Mouse (Mus musculus) duodenum, adult 2 months (tissue): ENCODE results near the gene Paqr4. TPM values are rescaled to one million over a fixed set of nuclear protein-coding genes. Genes with fewer than 3 reads are reported as not detected.

Experiments
- polyA plus RNA-seq: library from polyadenylated mRNA; depleted of rRNA; stranded (reverse); fragments of >200 nt; gene quantifications from 2 replicates; pipeline ENCODE4 v1.2.3, GENCODE M21; 2012; ENCODE audit warnings: low replicate concordance; rRNA removed

Paqr4 gene
- polyA plus RNA-seq, result 144 and 151 TPM in 2 replicates

GRCm38 (mm10) chr17:23740598-23741021 lies at the start of gene Paqr4:
Gene Paqr4, minus strand, starts transcription at chr17:23740867.

GRCm38 (mm10) chr17:23785561-23786471 lies 45.1 kb upstream of the Paqr4 start, which contains the start of gene Flywch2:
Gene Flywch2, minus strand, starts transcription at chr17:23786081.

GRCm38 (mm10) chr17:23771284-23772218 lies 30.9 kb upstream of the Paqr4 start, which contains the start of gene Flywch1:
Gene Flywch1, minus strand, starts transcription at chr17:23771602.

GRCm38 (mm10) chr17:23745301-23746251 lies 4.9 kb upstream of the Paqr4 start, which contains the start of gene Kremen2:
Gene Kremen2, minus strand, starts transcription at chr17:23745833.

GRCm38 (mm10) chr17:23725999-23726757 lies 14.5 kb downstream of the Paqr4 start, which contains the start of gene Pkmyt1:
Gene Pkmyt1, plus strand, starts transcription at chr17:23726336.

GRCm38 (mm10) chr17:23722376-23723125 lies 18.1 kb downstream of the Paqr4 start, which contains the start of gene 1520401A03Rik:
Gene 1520401A03Rik, minus strand, starts transcription at chr17:23722783.

Other genes starting within 250 kb of the Paqr4 start
- gene Zfp213, start 176.6 kb downstream of the Paqr4 start, polyA plus RNA-seq, result 12.0 and 13.1 TPM in 2 replicates
- 6.5 and 13.2 TPM in 2 replicates for gene Zfp13, start 141.4 kb downstream of the Paqr4 start, polyA plus RNA-seq
- gene Zscan10, start 140.0 kb downstream of the Paqr4 start, polyA plus RNA-seq, result not detected in 2 replicates
- gene Mmp25, start 95.6 kb downstream of the Paqr4 start, polyA plus RNA-seq, result 0.81 and 1.5 TPM in 2 replicates
- gene Bicdl2, start 80.4 kb downstream of the Paqr4 start, polyA plus RNA-seq, result 5.3 and 6.5 TPM in 2 replicates
- 423 and 457 TPM in 2 replicates for gene Hcfc1r1, start 67.3 kb downstream of the Paqr4 start, polyA plus RNA-seq
- 22.7 and 23.3 TPM in 2 replicates for gene Thoc6, start 67.0 kb downstream of the Paqr4 start, polyA plus RNA-seq
- gene Tnfrsf12a, start 63.4 kb downstream of the Paqr4 start, polyA plus RNA-seq, result 16.8 and 17.2 TPM in 2 replicates
- gene Cldn6, start 61.6 kb downstream of the Paqr4 start, polyA plus RNA-seq, result 0.44 and 1.2 TPM in 2 replicates
- 0.14 and 0.55 TPM in 2 replicates for gene Cldn9, start 56.8 kb downstream of the Paqr4 start, polyA plus RNA-seq
- 0.05 and 0.09 TPM in 2 replicates for gene 1520401A03Rik, start 18.1 kb downstream of the Paqr4 start, polyA plus RNA-seq
- 58.5 and 61.5 TPM in 2 replicates for gene Pkmyt1, start 14.5 kb downstream of the Paqr4 start, polyA plus RNA-seq
- gene Kremen2, start 5.0 kb upstream of the Paqr4 start, polyA plus RNA-seq, result 5.0 and 7.8 TPM in 2 replicates
- gene Flywch1, start 30.7 kb upstream of the Paqr4 start, polyA plus RNA-seq, result 15.9 and 34.2 TPM in 2 replicates
- gene Flywch2, start 45.2 kb upstream of the Paqr4 start, polyA plus RNA-seq, result 3.8 and 6.0 TPM in 2 replicates
- gene Srrm2, start 49.7 kb upstream of the Paqr4 start, polyA plus RNA-seq, result 340 and 451 TPM in 2 replicates
- 480 and 804 TPM in 2 replicates for gene Elob, start 88.3 kb upstream of the Paqr4 start, polyA plus RNA-seq
- 0.11 and 1.1 TPM in 2 replicates for gene Prss33, start 95.2 kb upstream of the Paqr4 start, polyA plus RNA-seq
- 308 and 338 TPM in 2 replicates for gene Prss32, start 103.0 kb upstream of the Paqr4 start, polyA plus RNA-seq
- 2.4 and 2.8 TPM in 2 replicates for gene Prss41, start 103.3 kb upstream of the Paqr4 start, polyA plus RNA-seq
- not detected in 2 replicates for gene Prss21, start 127.2 kb upstream of the Paqr4 start, polyA plus RNA-seq
- not detected in 2 replicates for gene Dcpp1, start 140.0 kb upstream of the Paqr4 start, polyA plus RNA-seq
- gene Dcpp2, start 140.0 kb upstream of the Paqr4 start, polyA plus RNA-seq, result not detected in 2 replicates
- gene Dcpp3, start 176.6 kb upstream of the Paqr4 start, polyA plus RNA-seq, result not detected in 2 replicates
- gene Sbp, start 200.8 kb upstream of the Paqr4 start, polyA plus RNA-seq, result not detected in 2 replicates
- not detected in 2 replicates for gene Sbpl, start 214.4 kb upstream of the Paqr4 start, polyA plus RNA-seq
- gene Prss30, start 239.7 kb upstream of the Paqr4 start, polyA plus RNA-seq, result 22.5 and 226 TPM in 2 replicates